Mouse (Mus musculus): ENCODE data around the gene Mei1. TPM values are rescaled to one million over a fixed set of nuclear protein-coding genes. Genes with fewer than 3 reads are reported as not detected.

The Mei1 gene
- not detected in 2 replicates for polyA plus RNA-seq (2015; fragmentation: Nextera tagmentation; extraction: Ambion mirVana)

- no peaks in the 10 kb centered on the region for H3K9me3 ChIP-seq
- peaks cover 25% of the 10 kb centered on the region for H3K27me3 ChIP-seq
- no peaks in the 10 kb centered on the region for H3K36me3 ChIP-seq
- no peaks in the 10 kb centered on the region for H3K4me1 ChIP-seq
- WGBS = 25% methylated on average over 40 of the region's 40 CpGs
- no peak for ATAC-seq (replicated peaks)
- H3K4me2 ChIP-seq (replicated peaks) = peak within 1 kb of the TSS; percentile 33
- H3K4me3 ChIP-seq = peak within 1 kb of the TSS; percentile 14; the same call in 1 of the 2 replicates
- H3K9ac ChIP-seq (replicated peaks) = no peak within 1 kb of the TSS
- no peak within 1 kb of the TSS for H3K27ac ChIP-seq (replicated peaks)
These were observed at the start of gene Mei1 for GRCm38 (mm10) chr15:82069898-82070297. Gene Mei1, plus strand, starts transcription at chr15:82069996.

GRCm38 (mm10) chr15:82022535-82023088 is 47.2 kb upstream of the Mei1 start:
- Histone ChIP-seq H3K27me3 (no peaks in the 10 kb centered on the region), H3K4me1 (peaks cover 6% of the 10 kb centered on the region; the same call in 1 of the 2 replicates), H3K4me2 (replicated peaks) (no peak overlapping the region), H3K9ac (replicated peaks) (no peak overlapping the region), H3K27ac (replicated peaks) (no peak overlapping the region), H3K36me3 (peaks cover 66% of the 10 kb centered on the region), H3K9me3 (no peaks in the 10 kb centered on the region), H3K4me3 (no peak overlapping the region)
- WGBS = 91% methylated on average over 13 of the region's 13 CpGs
- ATAC-seq (replicated peaks) = no peak

GRCm38 (mm10) chr15:82023965-82024635 is 45.7 kb upstream of the Mei1 start:
- no peak overlapping the region for H3K4me2 ChIP-seq (replicated peaks)
- no peak overlapping the region for H3K4me3 ChIP-seq
- H3K36me3 ChIP-seq = peaks cover 78% of the 10 kb centered on the region
- no peaks in the 10 kb centered on the region for H3K27me3 ChIP-seq
- ATAC-seq (replicated peaks) = no peak
- no peaks in the 10 kb centered on the region for H3K9me3 ChIP-seq
- 91% methylated on average over 6 of the region's 6 CpGs for WGBS
- H3K27ac ChIP-seq (replicated peaks) = no peak overlapping the region
- 0 out of 2 replicates have a peak, but pooled peaks cover 2% of the 10 kb centered on the region for H3K4me1 ChIP-seq
- no peak overlapping the region for H3K9ac ChIP-seq (replicated peaks)

GRCm38 (mm10) chr15:82027276-82027675 is 42.5 kb upstream of the Mei1 start:
- no peaks in the 10 kb centered on the region for H3K9me3 ChIP-seq
- H3K4me2 ChIP-seq (replicated peaks) = no peak overlapping the region
- no peak for ATAC-seq (replicated peaks)
- peaks cover 93% of the 10 kb centered on the region for H3K36me3 ChIP-seq
- H3K9ac ChIP-seq (replicated peaks) = no peak overlapping the region
- no peaks in the 10 kb centered on the region for H3K27me3 ChIP-seq
- 95% methylated on average over 7 of the region's 7 CpGs for WGBS
- H3K27ac ChIP-seq (replicated peaks) = no peak overlapping the region
- no peak overlapping the region for H3K4me3 ChIP-seq
- no peaks in the 10 kb centered on the region for H3K4me1 ChIP-seq

GRCm38 (mm10) chr15:82027726-82028125 is 42.1 kb upstream of the Mei1 start:
- H3K4me2 ChIP-seq (replicated peaks) = no peak overlapping the region
- WGBS = 93% methylated on average over 7 of the region's 7 CpGs
- ATAC-seq (replicated peaks) = no peak
- no peak overlapping the region for H3K4me3 ChIP-seq
- H3K9ac ChIP-seq (replicated peaks) = no peak overlapping the region
- no peaks in the 10 kb centered on the region for H3K4me1 ChIP-seq
- H3K27me3 ChIP-seq = no peaks in the 10 kb centered on the region
- H3K9me3 ChIP-seq = no peaks in the 10 kb centered on the region
- peaks cover 91% of the 10 kb centered on the region for H3K36me3 ChIP-seq
- H3K27ac ChIP-seq (replicated peaks) = no peak overlapping the region

GRCm38 (mm10) chr15:82032386-82032785 is 37.4 kb upstream of the Mei1 start:
- Histone ChIP-seq H3K9me3 (no peaks in the 10 kb centered on the region), H3K27ac (replicated peaks) (no peak overlapping the region), H3K9ac (replicated peaks) (no peak overlapping the region), H3K4me3 (no peak overlapping the region), H3K27me3 (no peaks in the 10 kb centered on the region), H3K4me1 (no peaks in the 10 kb centered on the region), H3K4me2 (replicated peaks) (no peak overlapping the region), H3K36me3 (peaks cover 69% of the 10 kb centered on the region)
- WGBS = 86% methylated on average over 7 of the region's 7 CpGs
- no peak for ATAC-seq (replicated peaks)

- no peak for ATAC-seq (replicated peaks)
- Histone ChIP-seq H3K27me3 (no peaks in the 10 kb centered on the region), H3K4me2 (replicated peaks) (no peak within 1 kb of the TSS), H3K36me3 (peaks cover 64% of the 10 kb centered on the region), H3K4me1 (no peaks in the 10 kb centered on the region), H3K27ac (replicated peaks) (no peak within 1 kb of the TSS), H3K9me3 (no peaks in the 10 kb centered on the region), H3K4me3 (no peak within 1 kb of the TSS), H3K9ac (replicated peaks) (no peak within 1 kb of the TSS)
- WGBS = 97% methylated on average over 4 of the region's 4 CpGs
These were observed 36.0 kb upstream of the Mei1 start, which contains the start of gene Desi1 for GRCm38 (mm10) chr15:82033762-82034161. Gene Desi1, minus strand, starts transcription at chr15:82033862.

- Histone ChIP-seq H3K27me3 (no peaks in the 10 kb centered on the region), H3K27ac (replicated peaks) (no peak overlapping the region), H3K4me3 (no peak overlapping the region), H3K9me3 (no peaks in the 10 kb centered on the region), H3K4me1 (no peaks in the 10 kb centered on the region), H3K36me3 (peaks cover 61% of the 10 kb centered on the region), H3K9ac (replicated peaks) (no peak overlapping the region), H3K4me2 (replicated peaks) (no peak overlapping the region)
- 84% methylated on average over 12 of the region's 12 CpGs for WGBS
- ATAC-seq (replicated peaks) = no peak
These were observed 33.7 kb upstream of the Mei1 start for GRCm38 (mm10) chr15:82035904-82036689.

- no peak overlapping the region for H3K4me2 ChIP-seq (replicated peaks)
- ATAC-seq (replicated peaks) = 0 out of 2 replicates have a peak, but pooled peaks have one; percentile 48
- no peak overlapping the region for H3K4me3 ChIP-seq
- WGBS = 88% methylated on average over 1 of the region's 1 CpGs
- no peaks in the 10 kb centered on the region for H3K9me3 ChIP-seq
- peaks cover 54% of the 10 kb centered on the region for H3K36me3 ChIP-seq
- no peak overlapping the region for H3K9ac ChIP-seq (replicated peaks)
- no peak overlapping the region for H3K27ac ChIP-seq (replicated peaks)
- peaks cover 14% of the 10 kb centered on the region for H3K4me1 ChIP-seq
- H3K27me3 ChIP-seq = no peaks in the 10 kb centered on the region
These were observed 29.1 kb upstream of the Mei1 start for GRCm38 (mm10) chr15:82040650-82041049.

- H3K4me1 ChIP-seq = peaks cover 31% of the 10 kb centered on the region
- no peak overlapping the region for H3K4me2 ChIP-seq (replicated peaks)
- H3K27me3 ChIP-seq = no peaks in the 10 kb centered on the region
- H3K9me3 ChIP-seq = no peaks in the 10 kb centered on the region
- H3K36me3 ChIP-seq = peaks cover 26% of the 10 kb centered on the region
- H3K9ac ChIP-seq (replicated peaks) = no peak overlapping the region
- 98% methylated on average over 7 of the region's 7 CpGs for WGBS
- no peak overlapping the region for H3K4me3 ChIP-seq
- ATAC-seq (replicated peaks) = no peak
- no peak overlapping the region for H3K27ac ChIP-seq (replicated peaks)
These were observed 25.5 kb upstream of the Mei1 start for GRCm38 (mm10) chr15:82044166-82044784.

- peak overlapping the region; percentile 94 for H3K9ac ChIP-seq (replicated peaks)
- peak overlapping the region; percentile 90; the same call in 1 of the 2 replicates for H3K27ac ChIP-seq (replicated peaks)
- 0 out of 2 replicates have a peak, but pooled peaks have one; percentile 43 for ATAC-seq (replicated peaks)
- 5% methylated on average over 26 of the region's 26 CpGs for WGBS
- H3K4me3 ChIP-seq = peak overlapping the region; percentile 99
- H3K27me3 ChIP-seq = no peaks in the 10 kb centered on the region
- no peaks in the 10 kb centered on the region for H3K9me3 ChIP-seq
- H3K36me3 ChIP-seq = peaks cover 14% of the 10 kb centered on the region
- peak overlapping the region; percentile 92 for H3K4me2 ChIP-seq (replicated peaks)
- peaks cover 31% of the 10 kb centered on the region for H3K4me1 ChIP-seq
These were observed 23.4 kb upstream of the Mei1 start for GRCm38 (mm10) chr15:82046246-82046891.
